Mouse (Mus musculus): ENCODE measurements at regions not wholly inside any gene's neighbourhood (a gene's known extent, or its start where the extent isn't known, plus 50 kb on each side); places are given as distances from the start of the nearest gene placed in this dataset.

DNA sequence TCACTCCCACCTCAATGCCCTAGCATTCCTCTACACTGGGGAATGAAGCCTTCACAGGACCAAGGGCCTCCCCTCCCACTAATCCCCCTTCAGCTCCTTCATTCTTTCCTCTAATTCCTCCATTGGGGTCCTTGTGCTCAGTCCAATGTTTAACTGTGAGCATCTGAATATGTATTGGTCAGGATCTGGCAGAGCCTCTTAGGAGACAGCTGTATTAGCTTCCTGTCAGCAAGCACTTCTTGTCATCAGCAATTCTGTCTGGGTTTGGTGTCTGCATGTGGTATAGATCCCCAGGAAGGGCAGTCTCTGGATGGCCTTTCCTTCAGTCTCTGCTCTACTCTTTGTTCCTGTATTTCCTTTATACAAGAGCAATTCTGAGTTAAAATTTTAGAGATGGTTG lies 426.8 kb upstream of the 2610001J05Rik start:
- DNase-seq, result no peak

DNA sequence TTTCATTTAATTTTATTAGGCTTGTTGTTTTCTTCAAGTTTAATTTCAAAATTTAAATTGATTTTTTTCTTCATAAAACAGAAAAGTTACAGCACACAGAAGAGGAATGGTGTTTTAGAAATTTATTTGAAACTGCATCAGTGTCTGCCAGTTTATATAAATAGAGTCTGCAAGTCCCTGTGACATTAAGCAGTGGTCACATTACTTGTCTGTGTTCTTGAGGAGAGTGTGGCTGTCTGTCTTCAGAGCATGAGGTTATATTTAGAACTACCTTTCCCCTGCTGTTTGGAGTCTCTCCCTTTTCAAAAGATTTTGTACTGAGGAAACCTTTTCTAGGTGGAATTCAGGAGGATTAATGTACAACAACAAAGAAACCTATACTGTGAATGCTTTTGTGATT lies 426.1 kb upstream of the 2610001J05Rik start:
- no peak for DNase-seq

DNA sequence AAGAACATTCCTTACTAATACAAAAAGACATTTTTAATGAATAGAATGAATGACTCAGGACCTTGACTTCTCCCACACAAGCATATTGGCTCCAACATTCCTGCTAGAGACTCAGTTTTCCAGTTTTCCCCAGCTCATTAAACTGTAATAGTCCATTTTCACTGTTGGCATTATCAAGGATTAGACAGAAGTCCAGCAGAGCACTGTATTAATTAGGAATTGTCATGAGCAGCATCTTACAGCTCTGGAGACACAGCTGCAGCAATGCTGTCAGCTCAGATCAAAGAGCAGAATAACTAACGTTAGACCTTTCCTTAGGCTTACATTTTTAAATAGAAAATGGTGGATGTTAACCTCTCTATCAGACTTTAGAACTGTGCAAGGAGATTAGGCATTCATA lies 419.5 kb upstream of the 2610001J05Rik start:
- DNase-seq, result no peak

DNA sequence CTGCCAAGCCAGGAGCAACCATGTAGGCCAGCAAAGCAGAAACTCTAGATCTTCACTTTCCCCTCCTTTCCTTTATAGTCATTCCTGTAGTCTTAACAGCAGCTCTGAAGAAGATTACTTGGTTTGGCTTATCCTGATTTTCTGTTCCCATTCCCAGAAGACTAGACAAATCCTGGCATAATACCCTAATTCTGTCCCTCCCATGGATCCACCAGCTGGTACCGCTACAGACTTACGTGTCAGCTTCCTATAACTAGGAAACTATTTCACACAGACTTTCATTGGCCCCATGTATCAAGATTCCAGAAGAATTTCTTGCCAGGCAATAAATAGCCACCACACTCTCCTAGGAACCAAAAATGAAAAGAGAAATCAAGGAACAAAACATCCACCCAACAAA lies 410.2 kb upstream of the 2610001J05Rik start:
- no peak for DNase-seq

DNA sequence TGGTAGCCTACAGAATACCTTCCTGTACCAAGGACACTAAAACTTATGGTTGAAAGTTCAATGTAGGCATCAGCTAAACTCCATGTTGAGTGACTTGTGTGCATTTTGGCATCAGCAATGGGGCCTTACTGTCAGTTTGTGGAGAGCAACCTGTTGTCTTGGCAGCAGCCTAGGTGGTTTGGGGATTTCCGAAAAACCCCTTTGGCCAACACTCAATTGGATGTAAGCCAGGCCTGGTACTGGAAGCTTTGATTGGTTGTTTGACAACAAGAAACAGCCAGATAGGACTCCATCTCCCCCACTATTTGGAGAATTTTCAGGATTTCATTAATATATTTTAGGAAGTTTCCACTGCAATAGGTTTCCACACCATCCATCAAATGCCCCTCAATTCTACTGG lies 390.6 kb upstream of the 2610001J05Rik start:
- DNase-seq, result no peak

DNA sequence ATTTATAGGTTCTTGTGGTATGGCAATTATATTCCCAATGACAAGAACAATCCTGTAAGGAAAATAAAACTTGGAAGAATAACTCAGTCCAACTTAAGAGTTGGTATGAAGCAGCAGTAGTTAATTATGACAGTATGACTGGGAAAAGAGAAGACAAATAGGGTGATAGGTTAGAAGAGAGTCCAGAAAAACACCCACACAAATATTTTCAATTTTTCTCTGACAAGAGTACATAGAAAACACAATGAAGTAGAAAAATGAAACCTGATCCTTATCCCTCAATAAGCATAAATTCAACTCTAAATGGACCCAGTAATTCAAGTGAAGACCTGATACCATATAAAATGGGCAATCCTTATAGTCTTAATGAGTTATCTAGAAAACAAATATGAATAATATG lies 369.0 kb upstream of the 2610001J05Rik start:
- no peak for DNase-seq

DNA sequence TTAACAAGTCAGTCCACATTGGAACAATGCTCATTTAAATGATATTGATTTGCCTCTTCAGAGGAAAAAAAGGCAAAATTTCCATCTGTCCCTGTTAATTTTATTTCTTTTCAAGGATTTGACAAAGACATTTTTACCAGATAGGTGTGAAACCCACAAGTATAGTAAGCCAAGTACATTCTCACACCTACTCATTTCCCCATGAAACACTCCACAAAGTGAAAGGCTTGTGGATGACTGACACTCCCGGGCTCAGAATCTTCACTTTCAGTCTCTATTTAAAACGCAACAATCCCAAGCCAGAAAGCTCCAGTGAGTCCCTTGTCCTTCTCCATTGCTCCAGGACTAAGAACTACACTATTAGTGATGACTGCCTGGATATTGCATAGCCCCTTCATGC lies 367.8 kb upstream of the 2610001J05Rik start:
- DNase-seq, result no peak

DNA sequence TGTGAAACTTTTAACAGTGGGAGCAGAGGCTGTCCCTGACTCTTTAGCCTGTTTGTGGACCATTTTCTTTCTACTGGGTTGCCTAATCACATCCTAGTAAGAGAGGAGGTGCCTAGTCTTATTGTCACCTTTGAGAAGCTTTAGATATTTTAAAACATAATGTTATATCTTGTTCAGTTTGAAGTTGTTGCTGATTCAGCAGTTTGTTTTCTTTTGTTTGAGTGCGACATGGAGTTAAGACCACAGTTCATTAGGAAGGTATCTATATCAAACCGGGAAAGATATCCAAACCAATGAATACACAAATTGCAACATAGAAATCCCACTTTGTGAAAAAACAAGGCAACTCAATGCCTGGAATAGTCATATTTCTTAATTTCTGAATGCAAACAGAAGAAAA lies 359.5 kb upstream of the 2610001J05Rik start:
- DNase-seq, result no peak

DNA sequence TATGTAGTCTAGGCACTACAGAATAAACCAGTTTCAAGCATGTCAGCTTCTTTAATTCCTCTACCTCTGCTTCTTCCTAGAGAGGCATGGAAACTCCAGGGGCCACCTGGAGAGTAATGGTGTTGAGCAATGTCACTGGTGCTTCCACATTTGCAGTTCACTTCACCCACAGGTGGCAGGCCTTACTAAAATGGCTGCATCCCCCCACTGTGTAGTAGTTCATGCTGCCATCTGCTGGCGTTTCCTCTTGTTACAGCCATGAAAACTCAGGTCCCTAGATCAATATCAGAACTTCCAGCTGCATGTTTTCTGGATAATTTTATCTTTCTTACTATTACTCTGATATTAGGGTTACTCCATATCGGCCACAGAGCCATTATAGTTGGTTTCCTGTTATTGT lies 336.2 kb upstream of the 2610001J05Rik start:
- peak; percentile 39 for DNase-seq

DNA sequence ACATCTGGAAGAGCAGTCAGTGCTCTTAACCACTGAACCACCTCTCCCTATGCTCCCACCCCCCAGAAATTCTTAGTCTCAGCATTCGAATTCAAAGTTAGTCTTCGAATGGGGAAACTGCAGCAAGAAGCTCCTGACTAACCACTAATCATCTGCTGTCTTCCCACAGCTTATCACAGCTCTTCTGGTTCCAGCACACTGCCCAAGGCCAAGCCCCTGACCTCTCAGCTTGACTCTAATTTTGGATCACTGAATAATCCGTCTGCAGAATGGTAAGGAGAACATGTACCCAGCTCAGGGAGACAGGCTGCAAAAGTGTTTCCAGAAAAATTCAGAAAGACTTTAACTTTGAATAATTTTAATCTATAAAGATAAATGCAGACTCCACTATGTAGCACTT lies 325.8 kb upstream of the 2610001J05Rik start:
- DNase-seq, result no peak

DNA sequence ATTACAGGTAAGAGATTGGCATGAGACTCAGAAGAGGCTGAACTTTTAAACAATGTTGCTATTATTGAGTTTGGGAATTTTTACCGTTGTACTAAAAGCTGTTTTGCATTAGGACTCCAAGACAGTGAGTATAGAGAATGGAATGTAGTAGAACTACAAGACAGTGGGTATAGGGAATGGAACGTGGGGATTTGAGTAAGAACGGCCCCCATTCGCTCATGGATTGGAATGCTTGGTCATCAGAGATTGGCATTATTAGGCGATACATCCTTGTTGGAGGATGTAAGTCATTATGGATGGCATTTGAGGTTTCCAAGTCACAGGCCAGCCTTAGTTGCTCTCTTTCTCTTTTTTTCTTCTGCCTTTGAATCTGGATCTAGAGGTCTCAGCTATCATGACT lies 324.0 kb upstream of the 2610001J05Rik start:
- no peak for DNase-seq

DNA sequence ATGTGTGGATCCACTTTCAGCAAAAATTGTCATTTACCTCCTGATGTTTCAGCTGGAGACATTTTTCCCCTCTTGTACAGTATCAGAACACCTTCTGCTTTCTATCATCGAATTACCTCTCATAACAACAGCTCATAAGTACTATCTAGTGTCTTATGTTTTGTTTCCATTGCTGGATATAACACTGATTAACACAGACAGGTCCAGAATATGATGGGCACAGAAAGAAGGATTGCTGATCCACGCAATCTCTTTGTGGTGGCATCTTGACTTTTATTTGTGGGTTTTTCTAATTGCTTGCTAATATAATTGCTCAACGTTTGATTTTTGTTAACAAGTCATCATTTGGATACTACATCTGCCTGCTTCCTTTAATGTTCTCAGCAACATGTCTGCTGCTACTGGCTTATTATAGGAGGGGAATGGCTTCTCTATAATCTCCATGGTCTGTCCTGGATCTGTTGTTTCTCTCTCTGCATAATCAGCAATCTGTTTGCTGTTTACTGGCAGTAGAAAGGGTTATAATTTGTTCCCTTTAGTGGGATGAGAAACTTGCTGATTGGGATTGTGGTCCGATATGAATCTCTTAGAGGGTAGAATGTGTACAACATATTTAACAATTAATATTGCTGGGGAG lies 320.2 kb upstream of the 2610001J05Rik start:
- no peak for DNase-seq

DNA sequence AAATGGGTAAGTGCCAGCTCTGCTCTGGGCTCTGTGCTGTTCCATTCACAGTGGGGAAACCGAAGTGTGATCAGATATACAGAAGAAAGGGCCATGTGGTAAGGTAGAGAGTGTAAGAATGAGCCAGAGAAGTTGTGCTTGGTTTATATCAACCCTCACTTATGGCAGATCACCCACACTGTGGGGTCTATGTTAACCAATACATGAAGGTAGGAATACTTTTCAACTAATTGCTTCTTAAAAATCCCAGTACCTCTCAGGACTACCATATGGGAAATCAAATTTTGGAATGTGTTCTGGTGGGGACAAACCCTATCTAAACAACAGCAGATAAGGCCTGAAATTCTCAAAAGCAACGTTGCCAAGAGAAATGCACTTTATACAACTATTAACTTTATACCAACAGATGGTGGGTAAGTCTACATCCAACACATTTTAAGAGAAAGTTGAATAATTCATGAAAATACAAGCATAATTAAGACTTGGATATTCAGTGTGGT lies 314.7 kb upstream of the 2610001J05Rik start:
- no peak for DNase-seq

DNA sequence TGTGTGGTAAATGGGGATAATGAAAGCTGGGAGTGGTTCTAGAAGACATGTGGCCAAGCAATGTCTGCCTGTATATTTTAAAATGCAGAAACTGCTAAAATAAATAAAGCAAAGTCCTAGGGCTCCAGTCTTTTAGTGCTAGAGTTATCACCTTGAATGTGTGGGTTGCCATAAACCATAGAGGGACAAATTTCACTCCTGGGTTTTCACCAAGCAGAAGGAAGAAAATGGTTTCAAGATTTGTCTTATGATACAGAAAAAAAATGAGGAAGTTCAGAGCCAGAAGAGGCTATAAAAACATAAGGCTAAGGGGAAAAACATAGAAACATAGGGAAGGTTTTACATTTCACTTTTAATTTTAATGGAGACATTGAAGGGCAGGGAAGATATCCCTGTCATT lies 276.1 kb upstream of the 2610001J05Rik start:
- no peak for DNase-seq

DNA sequence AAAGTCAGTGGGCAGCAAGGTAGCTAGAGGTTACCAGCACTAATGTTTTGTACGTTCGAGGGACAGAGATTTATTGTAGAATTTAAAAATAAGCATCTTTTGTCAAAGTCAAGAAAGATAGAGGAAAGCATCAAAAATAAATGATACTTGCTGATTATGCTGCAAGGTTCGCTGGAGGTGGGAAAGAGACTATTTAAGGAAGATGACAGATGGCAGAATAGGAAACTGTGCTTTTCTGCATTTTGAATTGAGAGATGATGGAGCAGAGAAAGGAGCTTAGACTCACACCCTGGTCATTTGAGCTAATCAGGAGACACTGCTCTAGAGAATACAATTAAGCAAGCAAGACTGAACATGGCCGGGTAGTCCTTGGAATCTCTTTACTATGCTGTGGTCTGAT lies 275.1 kb upstream of the 2610001J05Rik start:
- no peak for DNase-seq

DNA sequence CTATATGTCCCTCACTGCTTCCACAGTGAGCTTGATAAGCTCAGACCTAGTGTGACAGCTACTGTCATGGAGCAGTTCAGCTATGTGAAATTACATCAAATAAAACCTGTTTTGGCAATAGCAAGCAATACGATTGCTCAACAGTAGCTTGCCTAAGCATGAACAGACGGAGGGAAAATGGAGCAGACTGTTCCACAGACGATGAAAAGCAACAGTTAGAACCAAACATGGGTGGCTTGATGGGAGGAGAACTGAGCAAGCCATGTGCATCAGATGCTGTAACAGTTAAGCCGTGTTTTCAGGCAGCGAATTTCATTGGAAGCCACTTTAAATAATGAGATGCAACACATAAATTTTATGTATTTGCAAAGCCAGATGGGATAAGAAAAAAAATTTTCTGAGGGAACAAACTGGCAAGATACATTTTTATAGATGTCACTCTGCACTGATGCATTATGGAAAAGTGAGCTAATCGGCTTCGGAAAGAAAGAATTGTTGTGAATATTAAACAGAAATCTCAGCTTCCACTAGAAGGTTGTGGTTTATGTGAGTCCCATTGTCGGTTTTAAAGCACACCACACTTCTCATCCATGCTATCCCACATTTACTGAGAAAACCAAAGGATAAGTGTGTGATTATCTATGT lies 270.9 kb upstream of the 2610001J05Rik start:
- no peak for DNase-seq

DNA sequence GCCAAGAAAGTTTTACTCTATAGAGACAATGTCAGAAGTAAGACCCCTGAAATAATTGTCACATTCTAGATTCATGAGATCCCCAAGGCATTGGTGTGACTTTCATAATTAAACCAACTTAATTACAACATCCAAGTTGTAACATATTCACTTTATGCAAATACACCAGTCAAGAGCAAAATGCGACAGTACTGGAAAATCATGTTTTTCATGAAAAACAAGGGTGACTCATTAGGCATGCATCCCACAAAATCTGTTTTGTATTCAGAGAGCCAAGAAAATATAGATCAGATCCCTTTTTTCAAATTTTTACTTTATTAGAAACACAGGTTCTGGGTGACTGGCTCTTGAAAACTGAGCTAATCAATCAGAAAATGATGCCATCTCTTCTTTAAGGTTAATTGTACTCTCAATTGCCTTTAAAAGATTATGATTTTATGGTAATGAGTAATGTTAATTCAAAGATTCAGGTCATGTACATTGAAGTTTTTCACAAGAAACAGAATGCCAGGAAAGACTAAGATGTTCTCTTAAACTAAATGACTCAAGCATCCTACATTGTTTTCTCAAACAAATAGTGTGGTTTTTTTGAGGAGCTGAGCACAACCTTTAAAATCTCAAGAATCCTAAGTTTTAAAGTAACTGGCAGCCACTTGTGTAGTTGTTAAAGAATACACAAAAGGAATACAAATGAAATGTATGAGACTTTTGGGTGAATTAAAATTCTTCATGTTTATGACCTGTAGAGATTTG lies 259.2 kb upstream of the 2610001J05Rik start:
- no peak for DNase-seq

DNA sequence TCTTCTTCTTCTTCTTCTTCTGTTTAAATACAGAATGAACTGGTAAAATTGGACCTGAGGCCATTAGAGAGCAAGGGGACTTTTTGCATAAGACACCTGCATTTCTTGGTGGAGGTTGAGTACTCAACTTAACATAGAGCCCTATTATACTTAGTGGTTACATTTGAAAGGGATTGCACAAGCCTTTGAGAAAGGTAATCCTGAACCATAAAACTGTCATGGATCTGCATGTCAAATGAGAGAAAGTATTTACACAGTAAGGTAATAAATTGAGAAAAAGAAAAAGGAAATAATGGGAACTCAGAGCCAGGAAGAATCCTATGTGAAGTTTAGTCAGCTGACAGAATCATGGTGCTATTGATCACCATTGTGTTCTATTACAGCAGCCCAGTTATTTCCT lies 258.1 kb upstream of the 2610001J05Rik start:
- DNase-seq, result no peak

DNA sequence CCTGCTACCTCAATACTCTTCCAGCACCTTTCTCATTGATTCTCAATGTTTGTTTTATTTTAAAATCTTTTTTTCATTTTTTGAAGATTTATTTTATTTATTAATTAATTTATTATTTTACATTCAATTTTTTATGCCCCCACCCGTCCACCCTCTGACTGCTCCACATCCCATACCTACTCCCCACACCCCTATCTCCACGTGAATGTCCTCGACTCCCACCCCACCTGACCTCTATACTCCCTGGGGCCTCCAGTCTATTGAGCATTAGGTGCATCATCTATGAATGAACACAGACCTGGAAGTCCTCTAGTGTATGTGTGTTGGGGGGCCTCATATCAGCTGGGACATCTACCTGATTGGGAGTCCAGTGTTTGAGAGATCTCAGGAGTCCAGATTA lies 251.0 kb upstream of the 2610001J05Rik start:
- no peak for DNase-seq

DNA sequence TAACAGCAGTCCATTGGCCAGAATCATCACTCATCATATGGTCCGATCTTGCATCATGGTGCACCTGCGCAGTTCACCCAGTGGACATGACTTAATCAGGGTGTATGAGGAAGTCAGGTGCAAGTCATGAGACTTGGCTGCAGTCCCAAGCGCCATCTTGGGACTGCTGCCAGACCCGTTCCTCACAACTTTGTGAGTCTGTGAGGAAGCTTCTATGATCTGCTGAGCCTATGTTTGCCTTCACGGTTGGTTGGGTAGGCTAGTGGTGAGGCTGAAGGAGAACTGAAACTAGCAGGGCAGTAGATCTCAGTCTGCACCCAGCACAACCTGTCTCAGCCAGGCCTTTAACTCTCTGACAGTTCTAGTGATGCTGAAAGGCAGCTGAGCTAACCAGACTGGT lies 250.2 kb upstream of the 2610001J05Rik start:
- no peak for DNase-seq

DNA sequence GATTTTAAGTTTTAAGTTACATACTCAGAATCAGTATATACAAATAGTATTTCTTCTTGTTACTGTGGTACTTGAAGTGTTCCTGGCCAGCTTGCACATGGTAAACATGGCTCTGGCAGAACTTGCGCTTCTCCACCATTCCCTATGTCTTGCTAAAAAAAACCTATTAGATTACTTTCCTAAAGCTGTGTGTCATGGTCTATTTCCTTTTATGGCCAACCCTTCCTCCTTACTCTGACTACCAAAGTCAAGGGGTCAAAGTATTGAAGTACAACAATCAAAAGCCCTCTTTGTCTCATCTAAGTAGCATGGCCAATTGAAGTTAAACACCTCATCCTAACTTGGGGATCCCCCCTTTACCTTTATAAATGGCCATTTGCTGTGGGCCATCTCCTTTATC lies 223.6 kb upstream of the 2610001J05Rik start:
- DNase-seq, result no peak

DNA sequence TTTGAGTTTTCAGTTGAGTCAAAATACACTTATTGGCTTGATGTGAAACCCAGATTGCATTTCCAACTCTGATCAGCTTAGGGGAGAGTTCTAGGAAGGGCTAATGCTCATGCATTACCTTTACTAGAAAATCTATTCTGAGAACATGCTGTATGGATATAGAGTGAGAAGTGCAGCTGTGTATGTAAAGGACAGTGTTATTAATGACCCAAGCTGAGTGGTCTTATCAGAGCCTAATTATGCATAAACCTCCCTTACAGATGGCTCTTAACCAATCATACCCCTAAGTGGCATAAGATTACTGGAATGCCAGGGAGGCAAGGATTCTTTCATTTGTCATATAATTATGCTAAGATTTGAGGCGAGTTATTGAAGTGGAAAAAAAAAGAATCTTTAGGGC lies 210.6 kb upstream of the 2610001J05Rik start:
- no peak for DNase-seq

DNA sequence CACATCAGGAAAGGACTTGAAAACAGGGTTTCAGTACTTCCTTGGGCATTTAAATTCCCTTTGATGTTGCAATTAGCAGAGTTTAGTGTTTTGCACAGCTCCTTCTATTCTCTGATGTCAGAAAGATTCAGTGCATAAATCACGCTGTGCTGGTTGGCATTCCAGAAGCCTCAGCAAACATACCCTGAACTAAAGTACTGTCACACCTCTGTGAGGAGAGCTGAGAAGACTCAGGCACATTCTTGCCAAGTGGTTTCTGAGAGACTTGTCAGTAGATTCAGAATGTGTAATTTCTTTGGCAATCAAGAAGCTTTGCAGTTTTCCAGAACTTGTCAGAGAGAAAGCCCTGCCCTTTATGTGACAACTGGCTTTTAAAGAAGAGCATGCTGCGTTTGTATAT lies 192.4 kb upstream of the 2610001J05Rik start:
- DNase-seq, result no peak

DNA sequence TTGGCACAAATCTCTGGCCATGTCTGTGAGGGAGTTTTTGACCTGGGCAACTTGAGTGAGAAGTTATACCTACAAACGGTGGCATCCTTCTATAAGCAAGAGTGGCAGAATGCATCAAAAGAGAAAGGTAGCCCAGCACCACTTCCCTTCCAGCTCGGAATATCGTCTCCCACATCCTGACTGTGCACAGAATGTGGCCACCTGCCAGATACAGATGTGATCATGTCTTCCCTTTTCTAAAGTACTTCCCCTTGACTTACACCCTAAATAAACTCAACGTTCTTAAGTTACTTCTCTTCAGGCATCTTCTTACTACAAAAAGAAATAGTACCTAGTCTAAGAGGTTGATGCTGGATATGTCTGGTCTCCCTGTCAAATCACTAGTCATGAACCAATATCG lies 175.2 kb upstream of the 2610001J05Rik start:
- no peak for DNase-seq

All from kidney, postnatal 14 days (tissue).